Mouse (Mus musculus): ENCODE data around the gene Ncs1. TPM values are rescaled to one million over a fixed set of nuclear protein-coding genes. Genes with fewer than 3 reads are reported as not detected.

The Ncs1 gene
- polyA plus RNA-seq, 1 experiment, result 0.26 TPM

- Histone ChIP-seq H3K9me3 (peaks cover 9% of the 10 kb centered on the region), H3K36me3 (replicated peaks; ENCODE audit: low read length) (no peaks in the 10 kb centered on the region), H3K4me1 (no peaks in the 10 kb centered on the region), H3K27me3 (replicated peaks) (peaks cover 53% of the 10 kb centered on the region), H3K4me3 (replicated peaks) (no peak overlapping the region)
- TF ChIP-seq FLI1 (IDR thresholded peaks at IDR 0.05; ENCODE audit: low read length) (no peak), GATA1 (IDR thresholded peaks at IDR 0.05; ENCODE audit: borderline replicate concordance, low read length) (no peak)
Measured at GRCm38 (mm10) chr2:31305684-31306083, 60.1 kb downstream of the Ncs1 start.

- Histone ChIP-seq H3K9me3 (peaks cover 9% of the 10 kb centered on the region), H3K36me3 (replicated peaks; ENCODE audit: low read length) (no peaks in the 10 kb centered on the region), H3K27me3 (replicated peaks) (peaks cover 61% of the 10 kb centered on the region), H3K4me1 (no peaks in the 10 kb centered on the region), H3K4me3 (replicated peaks) (no peak overlapping the region)
- TF ChIP-seq GATA1 (IDR thresholded peaks at IDR 0.05; ENCODE audit: borderline replicate concordance, low read length) (no peak), FLI1 (IDR thresholded peaks at IDR 0.05; ENCODE audit: low read length) (no peak)
Measured at GRCm38 (mm10) chr2:31308257-31308656, 62.6 kb downstream of the Ncs1 start.

GRCm38 (mm10) chr2:31309549-31309948 lies 63.9 kb downstream of the Ncs1 start:
- H3K9me3 ChIP-seq, result peaks cover 9% of the 10 kb centered on the region
- no peak overlapping the region for H3K4me3 ChIP-seq (replicated peaks)
- TF ChIP-seq FLI1 (IDR thresholded peaks at IDR 0.05; ENCODE audit: low read length), result no peak
- TF ChIP-seq GATA1 (IDR thresholded peaks at IDR 0.05; ENCODE audit: borderline replicate concordance, low read length), result no peak
- peaks cover 69% of the 10 kb centered on the region for H3K27me3 ChIP-seq (replicated peaks)
- H3K36me3 ChIP-seq (replicated peaks; ENCODE audit: low read length), result no peaks in the 10 kb centered on the region
- H3K4me1 ChIP-seq, result no peaks in the 10 kb centered on the region

GRCm38 (mm10) chr2:31314007-31314465 lies 68.4 kb downstream of the Ncs1 start, which contains the start of gene Hmcn2:
Gene Hmcn2 (plus strand): TSS chr2:31314415.
- no peak for TF ChIP-seq GATA1 (IDR thresholded peaks at IDR 0.05; ENCODE audit: borderline replicate concordance, low read length)
- TF ChIP-seq FLI1 (IDR thresholded peaks at IDR 0.05; ENCODE audit: low read length), result no peak
- Histone ChIP-seq H3K36me3 (replicated peaks; ENCODE audit: low read length) (no peaks in the 10 kb centered on the region), H3K4me1 (no peaks in the 10 kb centered on the region), H3K9me3 (no peaks in the 10 kb centered on the region), H3K4me3 (replicated peaks) (no peak within 1 kb of the TSS), H3K27me3 (replicated peaks) (peaks cover 94% of the 10 kb centered on the region)

GRCm38 (mm10) chr2:31318162-31318561 lies 72.5 kb downstream of the Ncs1 start:
- Histone ChIP-seq H3K4me1 (no peaks in the 10 kb centered on the region), H3K27me3 (replicated peaks) (peaks cover 79% of the 10 kb centered on the region), H3K36me3 (replicated peaks; ENCODE audit: low read length) (no peaks in the 10 kb centered on the region), H3K4me3 (replicated peaks) (no peak overlapping the region), H3K9me3 (no peaks in the 10 kb centered on the region)
- TF ChIP-seq FLI1 (IDR thresholded peaks at IDR 0.05; ENCODE audit: low read length) (no peak), GATA1 (IDR thresholded peaks at IDR 0.05; ENCODE audit: borderline replicate concordance, low read length) (no peak)

- no peaks in the 10 kb centered on the region; the same call in 1 of the 2 replicates for H3K4me1 ChIP-seq
- peaks cover 77% of the 10 kb centered on the region for H3K27me3 ChIP-seq (replicated peaks)
- H3K9me3 ChIP-seq, result no peaks in the 10 kb centered on the region
- H3K36me3 ChIP-seq (replicated peaks; ENCODE audit: low read length), result no peaks in the 10 kb centered on the region
- H3K4me3 ChIP-seq (replicated peaks), result no peak overlapping the region
- TF ChIP-seq GATA1 (IDR thresholded peaks at IDR 0.05; ENCODE audit: borderline replicate concordance, low read length) (no peak), FLI1 (IDR thresholded peaks at IDR 0.05; ENCODE audit: low read length) (no peak)
Measured at GRCm38 (mm10) chr2:31319200-31319599, 73.6 kb downstream of the Ncs1 start.

- Histone ChIP-seq H3K27me3 (replicated peaks) (peaks cover 48% of the 10 kb centered on the region), H3K9me3 (no peaks in the 10 kb centered on the region), H3K36me3 (replicated peaks; ENCODE audit: low read length) (no peaks in the 10 kb centered on the region), H3K4me3 (replicated peaks) (no peak overlapping the region), H3K4me1 (no peaks in the 10 kb centered on the region; the same call in 1 of the 2 replicates)
- no peak for TF ChIP-seq GATA1 (IDR thresholded peaks at IDR 0.05; ENCODE audit: borderline replicate concordance, low read length)
- no peak for TF ChIP-seq FLI1 (IDR thresholded peaks at IDR 0.05; ENCODE audit: low read length)
Measured at GRCm38 (mm10) chr2:31327186-31327585, 81.6 kb downstream of the Ncs1 start.

GRCm38 (mm10) chr2:31337706-31338330 lies 92.2 kb downstream of the Ncs1 start:
- Histone ChIP-seq H3K4me3 (replicated peaks) (no peak overlapping the region), H3K27me3 (replicated peaks) (peaks cover 55% of the 10 kb centered on the region), H3K9me3 (no peaks in the 10 kb centered on the region), H3K36me3 (replicated peaks; ENCODE audit: low read length) (no peaks in the 10 kb centered on the region), H3K4me1 (peaks cover 9% of the 10 kb centered on the region; the same call in 1 of the 2 replicates)
- no peak for TF ChIP-seq GATA1 (IDR thresholded peaks at IDR 0.05; ENCODE audit: borderline replicate concordance, low read length)
- no peak for TF ChIP-seq FLI1 (IDR thresholded peaks at IDR 0.05; ENCODE audit: low read length)

- H3K4me3 ChIP-seq (replicated peaks), result no peak overlapping the region
Measured at GRCm38 (mm10) chr2:31339826-31340225, 94.2 kb downstream of the Ncs1 start.

GRCm38 (mm10) chr2:31341726-31342535 lies 96.3 kb downstream of the Ncs1 start:
- no peak for TF ChIP-seq GATA1 (IDR thresholded peaks at IDR 0.05; ENCODE audit: borderline replicate concordance, low read length)
- no peak for TF ChIP-seq FLI1 (IDR thresholded peaks at IDR 0.05; ENCODE audit: low read length)
- H3K36me3 ChIP-seq (replicated peaks; ENCODE audit: low read length), result no peaks in the 10 kb centered on the region

More at GRCm38 (mm10) chr2:31339826-31340225, 94.2 kb downstream of the Ncs1 start:
- no peak for TF ChIP-seq GATA1 (IDR thresholded peaks at IDR 0.05; ENCODE audit: borderline replicate concordance, low read length)
- TF ChIP-seq FLI1 (IDR thresholded peaks at IDR 0.05; ENCODE audit: low read length), result no peak
- peaks cover 4% of the 10 kb centered on the region; the same call in 1 of the 2 replicates for H3K4me1 ChIP-seq
- peaks cover 7% of the 10 kb centered on the region for H3K9me3 ChIP-seq
- H3K27me3 ChIP-seq (replicated peaks), result peaks cover 51% of the 10 kb centered on the region
- H3K36me3 ChIP-seq (replicated peaks; ENCODE audit: low read length), result no peaks in the 10 kb centered on the region

More at GRCm38 (mm10) chr2:31341726-31342535, 96.3 kb downstream of the Ncs1 start:
- Histone ChIP-seq H3K4me1 (peaks cover 4% of the 10 kb centered on the region; the same call in 1 of the 2 replicates), H3K27me3 (replicated peaks) (peaks cover 40% of the 10 kb centered on the region), H3K4me3 (replicated peaks) (no peak overlapping the region), H3K9me3 (peaks cover 12% of the 10 kb centered on the region)

Other genes with a start within 250 kb of the Ncs1 start
- 44.7 and 52.5 TPM in 2 replicates for gene Fnbp1, start 103.8 kb upstream of the Ncs1 start, polyA plus RNA-seq (2012; ENCODE audit: insufficient read depth, low replicate concordance)
- 5.0 and 11.9 TPM in 2 replicates for gene Gpr107, start 93.5 kb upstream of the Ncs1 start, polyA plus RNA-seq (2012; ENCODE audit: insufficient read depth, low replicate concordance)
- 0.40 TPM in 1 of 2 replicates, not detected in the other for gene Hmcn2, start 68.6 kb downstream of the Ncs1 start, polyA plus RNA-seq (2012; ENCODE audit: insufficient read depth, low replicate concordance)
- gene Ass1, start 224.4 kb downstream of the Ncs1 start, polyA plus RNA-seq (2012; ENCODE audit: insufficient read depth, low replicate concordance), result 4.4 and 11.2 TPM in 2 replicates